ENCODE assay signal across 14 mouse cellular contexts in the genomic region with DNA sequence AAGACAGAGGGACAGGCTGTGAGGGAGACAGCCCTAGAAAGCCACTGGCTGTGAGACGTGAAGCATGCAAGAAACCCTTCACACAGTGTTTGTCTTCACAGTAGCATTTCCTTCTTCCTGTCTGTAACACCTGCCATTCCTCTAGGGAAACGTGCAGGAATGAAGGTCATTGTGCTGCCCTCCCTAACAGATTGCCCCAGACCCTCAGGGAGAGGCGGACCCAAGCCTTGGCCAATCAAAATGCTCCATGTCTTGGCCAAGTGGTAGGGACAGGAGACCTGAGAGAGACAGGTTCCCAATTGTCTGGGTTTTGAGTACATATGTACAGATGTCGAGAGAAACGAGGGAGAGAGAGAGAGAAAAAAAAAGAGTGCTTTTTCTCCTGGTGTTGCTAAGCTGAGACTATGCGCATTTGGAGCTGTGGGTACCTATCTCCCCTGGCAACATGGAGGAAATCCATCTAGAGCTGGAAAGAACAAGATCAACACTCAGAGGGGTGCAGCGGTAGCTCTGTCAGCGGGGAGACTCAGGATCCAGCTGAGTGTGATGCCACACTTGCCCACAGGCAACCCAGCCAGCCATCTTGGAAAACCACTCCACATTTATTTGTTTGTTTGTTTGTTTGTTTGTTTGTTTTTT. TPM values are rescaled to one million over a fixed set of nuclear protein-coding genes. Genes with fewer than 3 reads are reported as not detected.
DNase-seq lines count a peak whose midpoint lies in the region; ATAC-seq and TF ChIP-seq lines count a peak whose summit lies in the region.
"Had no signal": no experiment of that assay in that cellular context is flagged by ENCODE, and none has a peak within 500 bp of the region (broad histone marks: within the 10 kb centered on the region; RNA-seq: fewer than 3 reads in every experiment).

No protein-coding gene starts in this region.

- no peak for TF ChIP-seq POLR2A in kidney, adult 2 months (IDR thresholded peaks at IDR 0.05; ENCODE audit: low read depth, low read length)

- ATAC-seq in kidney, embryonic 16.5 days (ENCODE audit: low FRiP score, low TSS enrichment) = 0 out of 2 replicates have a peak, but pooled peaks have one; percentile 39
- ATAC-seq in midbrain, embryonic 12.5 days (ENCODE audit: low FRiP score, low read depth) = no peak
- ATAC-seq in erythroblast, adult 5-6 weeks (replicated peaks; ENCODE audit: low FRiP score, poor library complexity, severe bottlenecking) = no peak

- 0 out of 2 replicates have a peak overlapping the region, but pooled peaks have one; percentile 14 for H3K4me2 ChIP-seq in kidney, embryonic 16.5 days (replicated peaks; ENCODE audit: low read depth, low read length)
- H3K4me2 ChIP-seq in midbrain, embryonic 12.5 days (replicated peaks) = peak overlapping the region; percentile 27
- H3K4me2 ChIP-seq: forebrain, embryonic 12.5 days had no signal

- no peaks in the 10 kb centered on the region for H3K36me3 ChIP-seq in kidney, embryonic 16.5 days (ENCODE audit: insufficient read depth, low read length)
- H3K36me3 ChIP-seq in kidney, adult 2 months (ENCODE audit: control insufficient read depth, insufficient read depth, low read length) = no peaks in the 10 kb centered on the region
- no peaks in the 10 kb centered on the region for H3K36me3 ChIP-seq in hindbrain, embryonic 10.5 days
- H3K36me3 ChIP-seq in midbrain, embryonic 12.5 days = no peaks in the 10 kb centered on the region
- H3K36me3 ChIP-seq: forebrain, embryonic 12.5 days had no signal

- H3K4me1 ChIP-seq in kidney, embryonic 16.5 days (ENCODE audit: insufficient read depth, low read length) = peaks cover 11% of the 10 kb centered on the region
- H3K4me1 ChIP-seq in kidney, adult 2 months (ENCODE audit: control insufficient read depth, insufficient read depth, low read length) = no peaks in the 10 kb centered on the region
- H3K4me1 ChIP-seq in hindbrain, embryonic 10.5 days (replicated peaks) = peaks cover 16% of the 10 kb centered on the region
- peaks cover 7% of the 10 kb centered on the region; the same call in 1 of the 2 replicates for H3K4me1 ChIP-seq in midbrain, embryonic 12.5 days

- H3K27ac ChIP-seq in kidney, embryonic 16.5 days (ENCODE audit: low read length) = no peak overlapping the region
- no peak overlapping the region for H3K27ac ChIP-seq in kidney, adult 2 months (ENCODE audit: insufficient read depth, low read depth, low read length)
- peak overlapping the region; percentile 53; the same call in 1 of the 2 replicates for H3K27ac ChIP-seq in hindbrain, embryonic 10.5 days
- H3K27ac ChIP-seq in midbrain, embryonic 12.5 days (replicated peaks) = no peak overlapping the region
- H3K27ac ChIP-seq: forebrain, embryonic 12.5 days; left cerebral cortex, adult 2 months had no signal

- H3K27me3 ChIP-seq in kidney, embryonic 16.5 days (ENCODE audit: insufficient read depth, low read length) = no peaks in the 10 kb centered on the region
- no peaks in the 10 kb centered on the region for H3K27me3 ChIP-seq in kidney, adult 2 months (replicated peaks; ENCODE audit: control insufficient read depth, insufficient read depth, low read length)
- 0 out of 2 replicates have a peak, but pooled peaks cover 2% of the 10 kb centered on the region for H3K27me3 ChIP-seq in hindbrain, embryonic 10.5 days (ENCODE audit: insufficient read depth, poor library complexity, severe bottlenecking)
- no peaks in the 10 kb centered on the region for H3K27me3 ChIP-seq in midbrain, embryonic 12.5 days
- H3K27me3 ChIP-seq: forebrain, embryonic 12.5 days had no signal

- H3K4me3 ChIP-seq in kidney, embryonic 16.5 days (ENCODE audit: low read length) = no peak overlapping the region
- H3K4me3 ChIP-seq in kidney, adult 2 months (ENCODE audit: insufficient read depth, low read depth, low read length) = no peak overlapping the region
- H3K4me3 ChIP-seq in hindbrain, embryonic 10.5 days = peak overlapping the region; percentile 16; the same call in 1 of the 2 replicates
- H3K4me3 ChIP-seq in midbrain, embryonic 12.5 days = no peak overlapping the region
- H3K4me3 ChIP-seq: forebrain, embryonic 12.5 days; left cerebral cortex, adult 2 months had no signal

- H3K9me3 ChIP-seq in kidney, embryonic 16.5 days (ENCODE audit: low read length) = no peaks in the 10 kb centered on the region
- no peaks in the 10 kb centered on the region for H3K9me3 ChIP-seq in hindbrain, embryonic 10.5 days
- no peaks in the 10 kb centered on the region for H3K9me3 ChIP-seq in midbrain, embryonic 12.5 days
- H3K9me3 ChIP-seq: forebrain, embryonic 12.5 days had no signal

- H3K9ac ChIP-seq in kidney, embryonic 16.5 days (replicated peaks; ENCODE audit: low read length) = 0 out of 2 replicates have a peak overlapping the region, but pooled peaks have one; percentile 9
- H3K9ac ChIP-seq in midbrain, embryonic 12.5 days (replicated peaks) = no peak overlapping the region
- H3K9ac ChIP-seq: forebrain, embryonic 12.5 days had no signal

- 37% methylated on average over 8 of the region's 8 CpGs for WGBS in kidney, embryonic 16.5 days
- 42% methylated on average over 8 of the region's 8 CpGs for WGBS in kidney, adult 2 months
- 37% methylated on average over 8 of the region's 8 CpGs for WGBS in hindbrain, embryonic 10.5 days
- 40% methylated on average over 8 of the region's 8 CpGs for WGBS in midbrain, embryonic 12.5 days

- DNase-seq in kidney, adult 2 months = no peak
- DNase-seq in embryo, embryonic 10 days (ENCODE audit: low spot score) = peak; percentile 29
- no peak for DNase-seq in hindbrain, embryonic 10.5 days (ENCODE audit: low spot score)
- DNase-seq in layer of hippocampus, postnatal 25 days (ENCODE audit: extremely low spot score in 1 of 2, low spot score in 1 of 2) = no peak
- no peak for DNase-seq in thymus, postnatal 25 days
- DNase-seq: cerebellum, postnatal 36 days; heart, adult 18-20 months; kidney, postnatal 14 days; lung, adult 2 months had no signal

- TF ChIP-seq CTCF in kidney, adult 2 months (conservative IDR thresholded peaks at IDR 0.05; ENCODE audit: insufficient read depth, insufficient read length, low read depth, low read length) = no peak

RNA-seq across cellular contexts. Expression of a gene that starts 28.6 kb away (rescaled TPM):
- polyA plus RNA-seq in kidney, embryonic 16.5 days (2015; fragmentation: Nextera tagmentation; extraction: Ambion mirVana) = 72.6 and 73.7 TPM in 2 replicates
- 89.9 and 114 TPM in 2 replicates for polyA plus RNA-seq in kidney, adult 2 months (2012; rRNA removed)
- polyA plus RNA-seq in hindbrain, embryonic 10.5 days (2016; fragmentation: Nextera tagmentation; extraction: Ambion mirVana) = 104 and 106 TPM in 2 replicates
- polyA plus RNA-seq in midbrain, embryonic 12.5 days (2016; fragmentation: Nextera tagmentation; extraction: Ambion mirVana) = 113 and 123 TPM in 2 replicates
- total RNA-seq in erythroblast, adult 5-6 weeks (2015; ENCODE audit: low replicate concordance) = not detected in 2 replicates
- not detected in 2 replicates for total RNA-seq in erythroblast, adult 5-6 weeks (2017; ENCODE audit: low replicate concordance)
- 10 to 100 TPM; 86.9 to 88.0 TPM for total RNA-seq in layer of hippocampus, postnatal 25 days (2021)
